Mouse (Mus musculus) hematopoietic stem cell, adult 5-6 weeks (primary cell): ENCODE measurements around the gene Cyp17a1. TPM values are rescaled to one million over a fixed set of nuclear protein-coding genes. Genes with fewer than 3 reads are reported as not detected.
A peak's percentile ranks its signal among the peaks of the same experiment; 100 is the strongest.

Source experiments
- ATAC-seq, 2 experiments: fragments of 125-278 bp in 1 of 2; replicated peaks in 1 of 2; 2 replicates each; pipeline ENCODE4 v1.8.0; 2016 to 2017; ENCODE audit warnings: inconsistent platforms in 2 of 2, mild to moderate bottlenecking in 2 of 2, moderate number of reproducible peaks in 2 of 2, low read depth in 1 of 2, moderate TSS enrichment in 1 of 2; ENCODE audit not compliant: low FRiP score in 2 of 2, poor library complexity in 2 of 2, severe bottlenecking in 2 of 2, insufficient read depth in 1 of 2, low TSS enrichment in 1 of 2
- total RNA-seq: library from RNA; stranded (forward); fragments of 172-1452, 232-1000 nt; gene quantifications from 2 replicates; pipeline ENCODE4 v1.2.3, GENCODE M21; 2017

Gene Cyp17a1
- total RNA-seq, 1 experiment from 2014 or later: not detected

DNA sequence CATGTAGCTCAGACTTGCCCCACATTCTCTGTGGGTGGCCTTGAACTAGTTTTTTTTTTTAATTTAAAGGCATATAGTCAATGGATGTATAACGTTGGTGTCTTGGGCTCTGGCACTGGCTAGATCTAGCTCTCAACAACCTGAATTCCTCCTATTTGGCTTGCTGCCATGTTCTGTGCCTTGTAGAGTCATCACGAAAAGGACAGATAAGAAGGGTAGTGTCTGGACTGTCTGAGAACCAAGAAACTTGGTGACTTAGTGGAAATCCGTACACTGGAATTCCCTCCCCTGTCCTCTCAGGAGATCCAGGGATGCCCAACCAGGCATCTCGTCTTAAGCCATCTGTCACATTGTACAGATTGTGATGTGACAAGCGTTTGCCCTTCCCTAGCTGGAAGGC, 19.8 kb downstream of the Cyp17a1 start:
- ATAC-seq: no peak

DNA sequence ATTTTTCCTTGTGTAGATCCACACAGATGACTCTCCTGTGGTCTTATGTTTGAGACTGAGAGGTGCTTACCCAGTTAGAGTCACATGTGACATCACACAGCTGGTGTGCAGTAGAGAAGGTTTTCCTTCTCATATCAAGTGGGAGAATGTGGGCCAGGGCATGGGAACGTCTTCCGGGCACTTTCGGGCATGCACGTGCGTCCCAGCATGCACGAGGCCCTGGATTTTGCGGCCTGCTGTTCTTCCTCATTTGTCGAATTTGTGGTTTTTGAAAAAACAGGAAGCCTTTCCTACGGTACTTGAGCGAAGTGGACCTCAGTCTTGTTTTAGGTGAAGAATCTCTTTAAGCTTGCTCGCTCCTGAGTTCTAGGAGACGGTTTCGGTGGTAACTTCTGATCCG, 24.4 kb downstream of the Cyp17a1 start:
- ATAC-seq: peak; percentile 74 to 75

DNA sequence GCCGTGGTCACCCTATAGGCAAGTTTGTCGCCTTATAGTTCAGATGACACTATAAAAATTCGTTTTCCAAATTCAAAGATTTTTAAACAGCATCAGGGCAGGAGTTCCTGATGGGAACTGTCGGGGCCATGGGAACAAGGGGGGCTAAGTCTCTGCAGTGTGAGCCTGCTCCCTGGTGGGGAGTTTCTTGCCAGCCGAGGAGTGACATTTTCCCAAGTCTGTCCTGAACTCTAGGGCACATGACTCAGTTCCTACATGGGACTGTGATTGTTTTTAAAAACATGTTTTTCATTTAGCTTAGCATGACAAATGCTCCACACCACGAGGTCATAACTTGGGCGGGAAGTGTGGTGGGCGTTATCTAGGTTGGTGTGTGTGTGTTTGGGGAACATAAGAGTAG, 25.1 kb downstream of the Cyp17a1 start:
- ATAC-seq: no peak

DNA sequence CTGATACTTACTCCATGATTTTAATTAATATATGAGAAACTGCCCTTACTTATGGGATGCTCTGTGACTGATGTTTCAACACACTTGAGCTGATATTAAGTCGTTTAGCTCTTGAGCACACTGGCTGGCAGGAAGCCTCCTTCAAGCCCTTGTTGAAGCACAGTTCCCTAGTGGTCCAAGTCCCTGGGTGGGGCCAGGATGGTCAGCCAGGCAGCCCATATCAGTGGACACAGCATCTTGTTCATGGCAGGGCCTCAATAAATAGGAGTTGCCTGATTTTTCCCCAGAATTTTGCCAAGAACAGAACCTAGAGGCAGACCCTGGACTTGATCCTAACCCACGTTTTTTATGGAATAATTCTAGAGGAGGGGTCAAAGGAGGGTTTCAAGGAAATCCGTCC, 25.7 kb downstream of the Cyp17a1 start:
- no peak for ATAC-seq

- ATAC-seq: no peak
Observed at GRCm38 (mm10) chr19:46646041-46646481, 26.9 kb downstream of the Cyp17a1 start.

DNA sequence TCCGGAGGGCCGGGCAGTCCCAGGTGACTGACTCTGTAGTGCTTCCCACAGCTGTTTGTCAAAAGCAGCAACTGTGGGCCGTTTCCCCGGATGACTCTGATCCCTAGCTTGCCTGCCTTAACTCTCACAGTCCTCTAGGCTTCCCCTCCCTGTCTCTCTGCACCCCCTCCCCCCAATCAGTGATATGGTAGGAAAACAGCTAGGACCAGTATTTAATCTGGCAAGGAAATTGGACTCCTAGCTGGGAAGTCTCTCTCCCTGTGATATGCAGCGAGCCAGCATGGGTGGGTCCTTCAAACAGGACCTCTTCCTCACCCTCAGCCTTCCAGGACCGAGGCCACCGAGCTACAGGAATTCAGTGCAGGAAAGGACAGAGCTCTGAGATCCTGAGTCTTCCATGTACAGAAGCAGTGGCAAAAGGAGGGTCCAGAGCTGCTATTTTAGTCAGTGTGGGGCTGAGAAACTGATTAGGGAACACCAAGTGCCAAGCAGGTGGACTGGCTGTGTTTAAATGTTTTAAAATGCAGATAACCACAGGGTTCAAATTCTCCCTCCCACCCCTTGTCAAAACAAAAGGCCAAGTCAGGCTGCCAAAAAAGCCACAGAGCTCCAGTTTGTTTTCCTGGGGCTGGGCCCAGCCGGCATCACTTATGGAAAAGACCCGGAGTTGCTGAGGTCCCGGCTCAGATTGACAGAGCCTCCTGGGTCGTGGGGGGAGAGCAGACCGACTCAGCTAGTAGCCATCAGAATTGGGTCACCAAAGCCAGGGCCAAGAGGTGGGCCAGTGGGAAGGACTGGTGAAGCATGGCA, 28.0 kb downstream of the Cyp17a1 start:
- no peak for ATAC-seq

GRCm38 (mm10) chr19:46644343-46644792, 28.6 kb downstream of the Cyp17a1 start:
- no peak for ATAC-seq

DNA sequence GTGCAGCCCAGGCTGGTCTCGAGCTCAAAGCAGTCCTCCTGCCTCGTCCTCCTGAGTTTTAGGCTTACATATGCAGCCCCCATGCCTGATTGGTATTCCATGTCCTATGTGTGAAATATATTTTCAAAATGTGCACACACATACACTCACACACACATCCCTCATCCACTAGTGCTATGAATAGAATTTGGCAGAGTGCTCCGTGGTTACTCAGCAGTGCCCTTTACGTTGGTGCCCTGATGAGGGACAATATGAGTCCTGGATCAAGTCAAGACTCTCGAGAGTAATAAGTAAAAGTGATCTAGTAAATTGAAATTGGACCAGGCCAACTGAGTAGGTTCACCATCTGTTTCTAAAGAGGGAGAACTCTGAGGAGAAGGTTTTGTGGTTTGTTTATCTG, 29.7 kb downstream of the Cyp17a1 start:
- no peak for ATAC-seq

- ATAC-seq: no peak
Observed at GRCm38 (mm10) chr19:46642136-46642753, 30.7 kb downstream of the Cyp17a1 start.

DNA sequence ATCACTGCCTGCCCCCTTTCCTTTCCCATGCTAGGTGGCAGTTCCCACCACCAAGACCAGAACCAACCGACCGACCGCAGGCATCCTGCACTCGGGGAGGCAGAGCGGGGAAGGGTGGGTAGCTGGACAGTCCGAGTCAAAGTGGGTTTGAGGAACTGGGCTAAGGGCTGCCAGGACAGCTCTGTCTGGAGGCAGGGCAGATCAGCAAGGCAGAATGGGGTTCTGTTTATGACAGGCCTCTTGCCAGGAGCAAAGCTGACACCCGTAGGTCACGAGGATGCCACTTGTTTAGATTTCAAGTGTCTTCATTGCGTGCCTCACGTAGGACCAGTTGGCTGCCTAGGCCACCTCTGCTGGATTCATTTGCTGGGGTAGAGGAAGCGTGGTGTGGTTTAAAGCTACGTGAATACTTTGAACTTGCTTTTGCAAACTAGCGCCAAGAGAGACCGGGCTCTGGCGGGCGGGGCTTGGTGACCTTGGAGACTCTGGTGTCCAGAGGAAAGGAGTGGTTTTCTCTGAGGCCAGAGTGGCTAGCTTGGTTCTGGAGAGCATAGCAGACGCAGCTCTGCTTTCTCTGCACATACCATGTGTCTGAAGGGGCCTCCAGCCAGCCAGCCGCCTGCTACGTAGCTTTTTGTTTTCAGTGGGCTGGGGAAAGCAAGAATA, 31.4 kb downstream of the Cyp17a1 start:
- peak; percentile 27 to 33; a peak in 1 of 4 replicates for ATAC-seq

DNA sequence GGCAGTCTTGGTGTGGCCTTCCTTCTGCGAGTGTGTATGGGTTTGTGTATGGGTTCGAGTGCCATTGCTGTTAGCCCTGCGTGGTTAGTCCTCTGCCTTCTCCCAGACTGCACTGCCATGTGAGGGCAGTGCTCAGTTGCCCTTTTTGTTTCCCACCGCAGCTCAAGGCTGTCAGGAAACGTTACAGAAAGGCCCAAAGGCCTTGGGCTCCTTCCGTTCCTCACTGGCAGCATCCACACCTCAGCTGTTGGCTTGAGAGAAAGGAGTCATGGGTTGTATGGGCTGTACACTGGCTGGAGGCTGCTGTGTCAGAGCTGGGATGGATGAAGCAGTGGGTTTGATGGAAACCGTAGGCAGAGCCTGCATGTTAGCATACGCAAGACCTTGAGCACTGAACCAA, 32.2 kb downstream of the Cyp17a1 start:
- no peak for ATAC-seq

- no peak for ATAC-seq
Observed at GRCm38 (mm10) chr19:46639496-46639895, 33.5 kb downstream of the Cyp17a1 start.

DNA sequence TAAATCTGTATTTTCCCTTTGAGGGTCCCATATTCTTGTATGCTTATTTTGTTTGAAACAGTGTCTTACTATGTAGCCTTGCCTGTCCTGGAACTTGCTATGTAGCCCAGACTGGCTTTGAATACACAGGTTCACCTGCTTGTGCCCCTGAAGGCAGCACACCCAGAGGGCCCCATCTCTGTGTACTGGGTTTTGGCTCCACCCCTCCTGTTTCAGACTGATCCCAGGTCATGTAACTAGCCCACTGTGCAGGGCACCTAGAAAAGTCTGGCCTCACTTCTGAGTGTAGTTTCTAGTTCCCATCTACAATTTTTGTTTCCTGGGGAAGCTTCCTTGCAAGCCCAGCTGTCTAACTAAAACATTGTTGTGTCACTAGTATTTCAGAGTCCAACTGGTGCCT, 33.9 kb downstream of the Cyp17a1 start:
- no peak for ATAC-seq

DNA sequence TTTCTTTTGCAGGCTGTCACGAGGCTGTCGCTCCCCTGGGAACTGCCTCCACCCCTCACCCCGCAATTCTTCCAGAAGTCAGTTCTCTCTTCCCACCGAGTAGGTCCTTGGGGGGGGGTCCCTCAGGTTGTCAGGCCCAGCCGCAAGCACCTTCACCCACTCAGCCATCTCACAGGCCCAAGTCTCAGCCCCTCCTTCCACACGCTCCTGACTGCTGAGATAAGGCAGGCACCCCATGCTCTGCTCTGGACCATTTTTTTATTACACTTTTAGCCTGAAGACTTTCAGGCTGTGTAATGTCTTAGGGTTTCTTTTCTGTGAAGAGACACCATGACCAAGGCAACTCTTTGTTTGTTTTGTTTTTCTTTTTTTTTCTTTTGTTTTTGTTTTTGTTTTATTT, 35.4 kb downstream of the Cyp17a1 start:
- ATAC-seq: no peak

DNA sequence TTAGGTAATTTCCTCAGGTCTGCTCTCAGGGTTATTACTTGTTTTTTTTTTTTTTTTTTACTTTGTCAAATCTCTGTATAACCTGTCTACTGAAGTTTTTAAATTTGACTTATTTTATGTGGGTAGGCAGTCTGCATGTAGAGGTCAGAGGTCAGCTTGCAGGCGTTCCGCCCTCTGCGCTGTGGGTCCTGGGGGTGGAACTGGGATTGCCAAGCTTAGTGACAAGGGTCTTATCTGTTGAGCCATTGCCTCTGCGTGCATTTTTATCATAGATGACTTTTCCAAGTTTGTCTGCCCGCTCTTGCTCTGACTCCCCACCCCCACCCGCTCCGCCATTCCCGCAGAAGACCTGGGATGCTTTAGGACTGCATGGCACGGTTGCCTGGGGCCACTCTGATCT, 37.2 kb downstream of the Cyp17a1 start:
- ATAC-seq: 0 out of 4 replicates have a peak, but pooled peaks of 1 of the 2 experiments have one; percentile 17

GRCm38 (mm10) chr19:46631637-46632036, 41.3 kb downstream of the Cyp17a1 start:
- ATAC-seq: no peak

DNA sequence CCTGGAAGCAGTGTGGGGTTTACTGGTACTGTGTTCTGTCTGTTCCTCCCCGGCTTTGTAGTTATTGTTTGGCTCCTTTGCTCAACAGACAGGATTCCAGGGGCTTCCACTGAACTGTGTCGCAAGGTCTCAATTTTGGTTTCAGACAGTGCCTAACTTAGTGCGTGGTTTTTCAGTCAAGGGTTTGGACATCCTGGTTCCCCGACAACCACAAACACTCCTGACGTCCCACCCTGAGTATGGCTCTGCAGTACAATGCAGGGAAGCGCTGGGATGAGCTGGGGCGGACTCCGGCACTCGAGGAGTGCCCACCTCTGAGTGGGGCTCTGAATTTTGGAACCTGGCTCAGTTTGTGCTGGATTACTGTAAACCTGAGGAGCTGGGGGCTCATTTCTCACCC, 43.2 kb downstream of the Cyp17a1 start:
- 0 out of 4 replicates have a peak, but pooled peaks of 1 of the 2 experiments have one; percentile 24 for ATAC-seq

DNA sequence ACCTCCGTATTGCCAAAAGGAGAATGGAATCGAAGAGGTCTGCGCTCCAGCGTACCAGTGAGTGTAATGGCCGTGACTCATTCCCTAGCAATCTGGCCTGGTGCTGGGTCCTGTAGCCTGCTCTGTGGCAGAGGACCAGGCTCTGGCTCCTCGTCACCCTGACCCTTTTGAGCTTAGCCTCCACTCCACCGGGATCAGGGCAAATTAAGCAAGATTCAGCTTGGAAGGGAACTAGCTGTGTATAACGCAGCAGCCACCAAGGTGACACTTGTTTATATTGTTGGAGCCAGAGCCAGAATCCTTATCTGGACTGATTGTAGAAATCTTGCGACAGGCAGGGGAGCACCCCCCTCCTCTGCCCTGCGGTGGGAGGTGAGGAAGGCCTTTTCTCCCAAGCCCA, 44.6 kb downstream of the Cyp17a1 start:
- no peak for ATAC-seq
